Mouse (Mus musculus) heart, adult 2 months (tissue): ENCODE results near the gene Fam78b.

Experiments used
- CTCF ChIP-seq: fragments of 200-600 bp; IDR thresholded peaks from 2 replicates; pipeline ENCODE4 v1.8.1; 2022; ENCODE audit warnings: antibody characterized with exemption, mild to moderate bottlenecking, moderate library complexity
- EP300 ChIP-seq: fragments of 200-500 bp; IDR thresholded peaks from 2 replicates; pipeline ENCODE4 v1.6.1; 2011; ENCODE audit warnings: low read depth, low read length, control low read depth; ENCODE audit not compliant: insufficient read depth
- POLR2A ChIP-seq: fragments of 200-500 bp; IDR thresholded peaks from 2 replicates; pipeline ENCODE4 v1.6.1; 2011; ENCODE audit warnings: mild to moderate bottlenecking, low read depth, low read length, control low read depth; ENCODE audit not compliant: insufficient read depth

DNA sequence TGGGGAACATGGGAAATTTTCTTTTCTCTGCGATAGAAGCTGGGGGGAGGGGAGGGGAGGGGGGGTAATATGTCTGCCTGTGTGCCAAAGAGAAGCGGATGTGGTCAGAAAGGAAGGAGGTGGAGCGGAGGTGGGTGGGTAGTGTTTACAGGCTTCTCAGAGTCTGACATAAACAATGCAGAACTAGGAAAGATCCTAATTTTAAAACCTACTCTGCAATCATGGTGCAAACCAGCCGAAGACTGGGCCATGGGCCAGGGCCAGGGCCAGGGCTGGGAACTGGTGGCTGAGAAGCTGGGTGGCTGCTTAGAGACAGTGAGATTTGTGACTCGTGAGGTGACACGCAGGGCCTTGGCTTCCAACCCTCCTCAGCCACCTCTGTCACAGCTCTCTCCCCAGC lies 69.1 kb downstream of the Fam78b start:
- no peak for TF ChIP-seq CTCF
- no peak for TF ChIP-seq POLR2A
- 0 out of 2 replicates have a peak, but pooled peaks have one; percentile 14 for TF ChIP-seq EP300
